ENCODE assay signal across 18 mouse cellular contexts in the genomic region with DNA sequence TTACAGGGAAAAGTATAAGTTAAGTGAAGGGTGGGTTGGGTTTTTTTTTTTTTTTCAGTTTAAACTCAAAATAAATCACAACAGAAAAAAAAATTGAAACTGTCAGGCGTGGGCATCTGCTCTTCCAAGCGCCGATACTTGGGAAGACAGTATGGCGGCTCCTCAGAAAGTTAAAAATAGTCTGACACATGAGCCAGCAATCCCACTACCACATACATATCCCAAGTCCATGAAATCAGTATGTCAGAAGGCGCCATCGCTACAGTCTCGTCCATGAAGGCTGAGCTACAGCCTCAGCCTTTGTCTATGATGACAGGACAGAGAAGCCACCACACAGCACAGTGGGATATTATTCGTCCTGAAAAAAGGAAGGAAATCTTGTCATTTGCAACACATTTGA.
"Had no signal": no experiment of that assay in that cellular context is flagged by ENCODE, and none has a peak within 500 bp of the region (broad histone marks: within the 10 kb centered on the region; RNA-seq: fewer than 3 reads in every experiment).

No protein-coding gene starts in this region.

- H3K4me2 ChIP-seq: lung, embryonic 15.5 days; midbrain, embryonic 11.5 days; midbrain, embryonic 13.5 days; midbrain, embryonic 15.5 days; neural tube, embryonic 12.5 days had no signal

- H3K27ac ChIP-seq: lung, embryonic 15.5 days; macrophage; midbrain, embryonic 13.5 days; midbrain, embryonic 15.5 days; neural tube, embryonic 12.5 days had no signal

- H3K4me1 ChIP-seq: megakaryocyte, embryonic 14.5 days; neural tube, embryonic 12.5 days had no signal

- H3K9me3 ChIP-seq: lung, embryonic 15.5 days; megakaryocyte, embryonic 14.5 days; midbrain, embryonic 13.5 days; midbrain, embryonic 15.5 days; neural tube, embryonic 12.5 days had no signal

- H3K9ac ChIP-seq: lung, embryonic 15.5 days; midbrain, embryonic 13.5 days; midbrain, embryonic 15.5 days; neural tube, embryonic 12.5 days had no signal

- H3K27me3 ChIP-seq: lung, embryonic 15.5 days; midbrain, embryonic 13.5 days; midbrain, embryonic 15.5 days; neural tube, embryonic 12.5 days had no signal

- DNase-seq: lung, adult 18-20 months; lung, postnatal 14 days; lung, postnatal 36 days; right cerebral cortex, adult 18-20 months; right cerebral cortex, postnatal 25 days; right cerebral cortex, postnatal 4 days; spleen, adult 18-20 months; thymus, adult 18-20 months; thymus, postnatal 14 days; thymus, postnatal 36 days had no signal

- H3K4me3 ChIP-seq: lung, embryonic 15.5 days; megakaryocyte, embryonic 14.5 days; midbrain, embryonic 13.5 days; midbrain, embryonic 15.5 days; neural tube, embryonic 12.5 days had no signal

- ATAC-seq: lung, postnatal 0 days; midbrain, embryonic 13.5 days; midbrain, embryonic 15.5 days had no signal

- H3K36me3 ChIP-seq: lung, embryonic 15.5 days; midbrain, embryonic 15.5 days; neural tube, embryonic 12.5 days had no signal
